Mouse (Mus musculus) layer of hippocampus, adult 2 months (tissue): ENCODE data around the gene Tmie. TPM values are rescaled to one million over a fixed set of nuclear protein-coding genes. Genes with fewer than 3 reads are reported as not detected.

Experiments
- DNase-seq, 2 experiments: peaks; one replicate each; pipeline ENCODE4 v3.0.0; 2022; ENCODE audit warnings: low spot score in 2 of 2
- H3K27ac ChIP-seq: fragments of 200-600 bp; 2 replicates; pipeline ENCODE4 v1.8.1; 2022
- H3K4me3 ChIP-seq: fragments of 200-600 bp; 2 replicates; pipeline ENCODE4 v1.8.1; 2022; ENCODE audit warnings: mild to moderate bottlenecking
- CTCF ChIP-seq: fragments of 200-600 bp; conservative IDR thresholded peaks from 2 replicates; pipeline ENCODE4 v1.8.1; 2022; ENCODE audit warnings: antibody characterized with exemption, mild to moderate bottlenecking, moderate library complexity
- long read RNA-seq, 2 experiments: library from polyadenylated mRNA; stranded (forward); transcript quantifications; one replicate each; pipeline ENCODE4 v2.0.0; 2021; ENCODE audit warnings: borderline mapping rate in 2 of 2
- total RNA-seq, 2 experiments: library from RNA; stranded (reverse); gene quantifications; 2 replicates each; pipeline ENCODE4 v1.2.3; 2021

The Tmie gene
- 1 to 10 TPM; 1.9 to 2.0 TPM for total RNA-seq
- long read RNA-seq, experiment 1, partial matches to known transcripts, result 0 of 1 reads
- long read RNA-seq, experiment 1, other reads (novel, unspliced or antisense), result 0 of 1 reads
- long read RNA-seq, experiment 2, partial matches to known transcripts, result 1 of 5 reads
- long read RNA-seq, experiment 2, other reads (novel, unspliced or antisense), result 3 of 5 reads

GRCm38 (mm10) chr9:110879998-110880561 lies at the start of gene Tmie:
TSS of gene Tmie (minus strand) at chr9:110880113.
- peak in 1 of 2 experiments; percentile 47 for DNase-seq
- peak within 1 kb of the TSS; percentile 91 for H3K27ac ChIP-seq
- H3K4me3 ChIP-seq, result peak within 1 kb of the TSS; percentile 56
- TF ChIP-seq CTCF, result no peak

- Histone ChIP-seq H3K27ac (no peak overlapping the region), H3K4me3 (no peak overlapping the region)
- TF ChIP-seq CTCF, result peak; percentile 99
- peak in 1 of 2 experiments; percentile 81 for DNase-seq
Measured at GRCm38 (mm10) chr9:110922759-110923158, 42.8 kb upstream of the Tmie start.

GRCm38 (mm10) chr9:110920665-110921419 lies 40.9 kb upstream of the Tmie start:
- no peak for TF ChIP-seq CTCF
- H3K27ac ChIP-seq, result peak overlapping the region; percentile 51; the same call in 1 of the 2 replicates
- DNase-seq, result no peak
- H3K4me3 ChIP-seq, result no peak overlapping the region; the same call in 1 of the 2 replicates

GRCm38 (mm10) chr9:110916786-110917185 lies 36.9 kb upstream of the Tmie start, which contains the start of gene Fam240a:
TSS of gene Fam240a (minus strand) at chr9:110916861.
- Histone ChIP-seq H3K4me3 (no peak within 1 kb of the TSS), H3K27ac (no peak within 1 kb of the TSS)
- DNase-seq, result no peak
- TF ChIP-seq CTCF, result no peak

- no peak for TF ChIP-seq CTCF
- DNase-seq, result no peak
- no peak overlapping the region for H3K27ac ChIP-seq
- no peak overlapping the region for H3K4me3 ChIP-seq
Measured at GRCm38 (mm10) chr9:110915466-110915865, 35.6 kb upstream of the Tmie start.

- TF ChIP-seq CTCF, result no peak
- H3K27ac ChIP-seq, result 0 out of 2 replicates have a peak overlapping the region, but pooled peaks have one; percentile 36
Measured at GRCm38 (mm10) chr9:110914631-110915236, 34.8 kb upstream of the Tmie start.

GRCm38 (mm10) chr9:110909371-110909967 lies 29.6 kb upstream of the Tmie start:
- TF ChIP-seq CTCF, result no peak
- H3K27ac ChIP-seq, result no peak overlapping the region; the same call in 1 of the 2 replicates
- no peak for DNase-seq
- H3K4me3 ChIP-seq, result no peak overlapping the region

More at GRCm38 (mm10) chr9:110914631-110915236, 34.8 kb upstream of the Tmie start:
- H3K4me3 ChIP-seq, result no peak overlapping the region
- DNase-seq, result no peak

GRCm38 (mm10) chr9:110908631-110909016 lies 28.7 kb upstream of the Tmie start:
- no peak overlapping the region for H3K4me3 ChIP-seq
- TF ChIP-seq CTCF, result no peak
- DNase-seq, result no peak
- no peak overlapping the region for H3K27ac ChIP-seq

- DNase-seq, result no peak
- Histone ChIP-seq H3K27ac (no peak overlapping the region), H3K4me3 (no peak overlapping the region)
- TF ChIP-seq CTCF, result no peak
Measured at GRCm38 (mm10) chr9:110907838-110908630, 28.1 kb upstream of the Tmie start.

GRCm38 (mm10) chr9:110907201-110907837 lies 27.4 kb upstream of the Tmie start:
- DNase-seq, result no peak
- no peak overlapping the region for H3K4me3 ChIP-seq
- H3K27ac ChIP-seq, result no peak overlapping the region
- TF ChIP-seq CTCF, result no peak

- DNase-seq, result no peak
- no peak for TF ChIP-seq CTCF
- no peak overlapping the region for H3K4me3 ChIP-seq
- H3K27ac ChIP-seq, result no peak overlapping the region
Measured at GRCm38 (mm10) chr9:110902271-110902670, 22.4 kb upstream of the Tmie start.
